Mouse (Mus musculus): ENCODE measurements around the gene Camk1d. TPM values are rescaled to one million over a fixed set of nuclear protein-coding genes. Genes with fewer than 3 reads are reported as not detected.

Camk1d gene
- polyA plus RNA-seq, 1 experiment from 2014 or later, result 6.5 TPM

GRCm38 (mm10) chr2:5631676-5632354 is 82.5 kb downstream of the Camk1d start:
- no peaks in the 10 kb centered on the region for H3K27me3 ChIP-seq
- H3K4me2 ChIP-seq (replicated peaks), result no peak overlapping the region
- 93% methylated on average over 11 of the region's 11 CpGs for WGBS
- no peak overlapping the region for H3K27ac ChIP-seq (replicated peaks)
- H3K36me3 ChIP-seq, result no peaks in the 10 kb centered on the region
- no peak for ATAC-seq (replicated peaks)
- H3K4me3 ChIP-seq, result no peak overlapping the region
- 0 out of 2 replicates have a peak, but pooled peaks cover under 1% of the 10 kb centered on the region for H3K4me1 ChIP-seq
- H3K9ac ChIP-seq (replicated peaks), result no peak overlapping the region
- H3K9me3 ChIP-seq, result no peaks in the 10 kb centered on the region

DNA sequence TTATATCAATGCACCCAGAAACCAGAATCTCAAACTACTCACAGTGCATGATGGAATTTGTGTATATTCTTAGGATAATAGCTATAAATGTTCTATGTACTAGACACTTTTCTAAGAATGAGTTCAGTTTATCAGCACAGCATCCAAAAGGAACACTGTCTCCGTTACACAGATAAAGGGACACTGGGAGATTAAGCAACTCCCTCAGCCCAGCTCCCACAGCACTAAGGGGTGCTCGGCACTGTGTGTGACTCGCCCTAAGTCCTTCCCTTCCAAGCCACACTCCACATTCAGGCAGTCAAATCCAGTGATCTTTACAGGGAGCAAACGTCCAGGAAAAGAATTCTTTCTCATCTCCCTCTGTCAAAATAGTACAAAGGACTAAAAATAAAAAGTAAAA is 83.6 kb downstream of the Camk1d start:
- WGBS, result 53% methylated on average over 4 of the region's 4 CpGs
- no peak for ATAC-seq (replicated peaks)
- no peaks in the 10 kb centered on the region for H3K36me3 ChIP-seq
- H3K4me3 ChIP-seq, result no peak overlapping the region
- H3K4me1 ChIP-seq, result no peaks in the 10 kb centered on the region
- H3K4me2 ChIP-seq (replicated peaks), result no peak overlapping the region
- no peaks in the 10 kb centered on the region for H3K9me3 ChIP-seq
- no peaks in the 10 kb centered on the region for H3K27me3 ChIP-seq
- no peak overlapping the region for H3K27ac ChIP-seq (replicated peaks)
- H3K9ac ChIP-seq (replicated peaks), result no peak overlapping the region

GRCm38 (mm10) chr2:5624379-5624778 is 89.9 kb downstream of the Camk1d start:
- 82% methylated on average over 4 of the region's 4 CpGs for WGBS
- Histone ChIP-seq H3K9ac (replicated peaks) (no peak overlapping the region), H3K27me3 (no peaks in the 10 kb centered on the region), H3K4me3 (no peak overlapping the region), H3K4me2 (replicated peaks) (no peak overlapping the region), H3K36me3 (no peaks in the 10 kb centered on the region), H3K4me1 (no peaks in the 10 kb centered on the region), H3K27ac (replicated peaks) (no peak overlapping the region), H3K9me3 (no peaks in the 10 kb centered on the region)
- ATAC-seq (replicated peaks), result no peak

- ATAC-seq (replicated peaks), result no peak
- Histone ChIP-seq H3K9ac (replicated peaks) (no peak overlapping the region), H3K27me3 (no peaks in the 10 kb centered on the region), H3K4me3 (no peak overlapping the region), H3K4me1 (peaks cover 10% of the 10 kb centered on the region), H3K9me3 (no peaks in the 10 kb centered on the region), H3K4me2 (replicated peaks) (no peak overlapping the region), H3K36me3 (no peaks in the 10 kb centered on the region), H3K27ac (replicated peaks) (no peak overlapping the region)
- WGBS, result 92% methylated on average over 8 of the region's 8 CpGs
These were observed 95.9 kb downstream of the Camk1d start for GRCm38 (mm10) chr2:5618361-5618896.

- no peak overlapping the region for H3K4me2 ChIP-seq (replicated peaks)
- no peaks in the 10 kb centered on the region for H3K27me3 ChIP-seq
- ATAC-seq (replicated peaks), result no peak
- 75% methylated on average over 3 of the region's 3 CpGs for WGBS
- no peak overlapping the region for H3K9ac ChIP-seq (replicated peaks)
- no peak overlapping the region for H3K27ac ChIP-seq (replicated peaks)
- no peaks in the 10 kb centered on the region for H3K9me3 ChIP-seq
- H3K36me3 ChIP-seq, result no peaks in the 10 kb centered on the region
- no peak overlapping the region for H3K4me3 ChIP-seq
- H3K4me1 ChIP-seq, result peaks cover 20% of the 10 kb centered on the region
These were observed 99.4 kb downstream of the Camk1d start for GRCm38 (mm10) chr2:5614896-5615295.

DNA sequence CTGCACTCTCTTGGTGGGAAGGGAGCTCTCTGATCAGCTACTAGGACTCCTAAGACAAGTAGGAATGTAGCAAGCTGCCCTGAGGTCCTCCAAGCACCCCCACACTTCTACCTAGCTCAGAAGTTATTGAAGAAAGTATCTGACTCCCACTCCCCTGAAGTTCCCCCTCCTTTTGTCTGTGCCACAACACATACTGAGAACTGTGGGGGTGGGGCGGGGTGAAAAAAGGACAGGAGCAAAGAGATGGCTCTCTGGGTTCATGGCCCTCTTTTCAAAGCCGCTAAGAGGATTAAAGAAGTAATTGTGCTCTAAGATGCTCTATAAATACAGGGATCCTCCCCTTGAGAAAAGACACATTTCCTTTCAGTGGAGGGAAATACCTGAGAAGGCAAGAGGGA is 100.0 kb downstream of the Camk1d start:
- Histone ChIP-seq H3K4me3 (no peak overlapping the region), H3K36me3 (no peaks in the 10 kb centered on the region), H3K9me3 (no peaks in the 10 kb centered on the region), H3K9ac (replicated peaks) (no peak overlapping the region), H3K4me1 (peaks cover 20% of the 10 kb centered on the region), H3K27me3 (no peaks in the 10 kb centered on the region), H3K27ac (replicated peaks) (no peak overlapping the region), H3K4me2 (replicated peaks) (no peak overlapping the region)
- 10% methylated on average over 2 of the region's 2 CpGs for WGBS
- ATAC-seq (replicated peaks), result 0 out of 2 replicates have a peak, but pooled peaks have one; percentile 20

- Histone ChIP-seq H3K4me1 (peaks cover 20% of the 10 kb centered on the region), H3K9me3 (no peaks in the 10 kb centered on the region), H3K27ac (replicated peaks) (no peak overlapping the region), H3K9ac (replicated peaks) (no peak overlapping the region), H3K27me3 (no peaks in the 10 kb centered on the region), H3K36me3 (no peaks in the 10 kb centered on the region), H3K4me3 (no peak overlapping the region), H3K4me2 (replicated peaks) (no peak overlapping the region)
- ATAC-seq (replicated peaks), result peak; percentile 65
- WGBS, result 26% methylated on average over 12 of the region's 12 CpGs
These were observed 100.5 kb downstream of the Camk1d start for GRCm38 (mm10) chr2:5613651-5614307.

DNA sequence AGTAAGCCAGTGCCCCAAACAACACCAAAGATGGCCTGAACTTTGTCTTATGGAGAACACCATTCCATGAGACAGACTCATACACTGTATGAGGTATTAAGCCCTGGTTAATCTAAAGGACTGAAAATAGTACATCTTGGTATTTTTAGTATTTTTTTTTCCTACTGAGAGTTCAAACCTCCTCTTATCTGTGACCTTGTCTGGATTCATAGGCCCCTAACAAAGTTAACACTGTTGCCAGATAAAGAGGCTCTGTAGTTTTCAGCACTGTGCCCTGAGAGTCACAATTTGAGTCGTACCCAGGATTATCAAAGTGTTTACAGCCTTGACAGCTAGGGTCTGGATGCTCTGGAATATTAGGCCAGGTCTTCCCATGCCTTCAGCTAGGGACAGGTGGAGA is 102.7 kb downstream of the Camk1d start:
- Histone ChIP-seq H3K9ac (replicated peaks) (no peak overlapping the region), H3K9me3 (no peaks in the 10 kb centered on the region), H3K4me3 (no peak overlapping the region), H3K27ac (replicated peaks) (no peak overlapping the region), H3K4me2 (replicated peaks) (no peak overlapping the region), H3K27me3 (no peaks in the 10 kb centered on the region), H3K36me3 (no peaks in the 10 kb centered on the region), H3K4me1 (peaks cover 20% of the 10 kb centered on the region)
- ATAC-seq (replicated peaks), result no peak
- 78% methylated on average over 1 of the region's 1 CpGs for WGBS

GRCm38 (mm10) chr2:5610521-5610920 is 103.8 kb downstream of the Camk1d start:
- H3K4me2 ChIP-seq (replicated peaks), result no peak overlapping the region
- ATAC-seq (replicated peaks), result no peak
- H3K27me3 ChIP-seq, result no peaks in the 10 kb centered on the region
- H3K9ac ChIP-seq (replicated peaks), result no peak overlapping the region
- 0 out of 2 replicates have a peak overlapping the region, but pooled peaks have one; percentile 6 for H3K27ac ChIP-seq (replicated peaks)
- peaks cover 20% of the 10 kb centered on the region for H3K4me1 ChIP-seq
- no peaks in the 10 kb centered on the region for H3K36me3 ChIP-seq
- WGBS, result 87% methylated on average over 4 of the region's 4 CpGs
- H3K9me3 ChIP-seq, result no peaks in the 10 kb centered on the region
- H3K4me3 ChIP-seq, result no peak overlapping the region

DNA sequence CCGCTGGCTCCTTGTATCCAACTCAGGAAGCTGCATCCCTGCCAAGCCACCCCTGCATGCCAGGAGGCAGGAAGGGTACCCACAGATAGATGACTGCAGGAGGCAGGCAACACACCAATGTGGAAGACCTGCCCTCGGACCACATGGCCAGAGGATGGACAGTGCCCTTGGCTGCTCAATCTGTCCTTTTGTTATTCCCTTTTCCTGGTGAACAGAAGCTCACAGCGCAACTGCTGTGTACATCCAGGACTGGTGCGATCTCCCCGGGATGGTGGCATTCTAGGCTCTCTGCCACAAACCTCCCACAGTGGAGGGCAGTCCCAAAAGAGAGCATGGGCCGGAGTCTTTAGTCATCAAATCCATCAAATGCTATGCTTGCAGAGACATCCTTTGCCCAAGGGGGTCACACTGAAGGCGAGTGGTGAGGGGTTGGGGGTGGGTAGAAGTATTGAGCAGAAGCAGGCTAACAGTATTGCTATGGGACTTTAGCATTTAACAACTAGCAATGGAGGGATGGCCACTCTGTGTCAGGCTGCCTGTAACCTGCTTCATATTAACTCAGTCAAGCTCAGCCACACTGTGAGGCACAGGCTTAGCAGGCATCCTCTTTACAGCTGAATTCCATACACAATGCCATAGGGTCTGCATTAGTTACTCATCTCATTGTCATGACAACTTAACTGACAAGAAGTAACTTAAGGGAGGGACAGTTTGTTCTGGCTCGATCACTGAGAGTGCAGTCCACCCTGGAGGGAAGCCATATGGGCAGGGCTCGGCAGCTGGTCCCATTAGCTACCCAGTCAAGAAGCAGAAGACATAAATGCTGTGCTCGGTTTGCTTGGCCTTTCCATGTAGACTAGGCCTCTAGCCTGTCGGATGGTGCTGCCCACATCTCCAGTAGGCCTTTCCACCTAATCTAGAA is 106.1 kb downstream of the Camk1d start:
- ATAC-seq (replicated peaks), result no peak
- 85% methylated on average over 11 of the region's 11 CpGs for WGBS
- Histone ChIP-seq H3K27ac (replicated peaks) (no peak overlapping the region), H3K9ac (replicated peaks) (no peak overlapping the region), H3K9me3 (no peaks in the 10 kb centered on the region), H3K36me3 (no peaks in the 10 kb centered on the region), H3K27me3 (no peaks in the 10 kb centered on the region), H3K4me1 (peaks cover 8% of the 10 kb centered on the region; the same call in 1 of the 2 replicates), H3K4me2 (replicated peaks) (no peak overlapping the region), H3K4me3 (no peak overlapping the region)

- Histone ChIP-seq H3K9me3 (no peaks in the 10 kb centered on the region), H3K9ac (replicated peaks) (no peak overlapping the region), H3K4me3 (no peak overlapping the region), H3K27me3 (no peaks in the 10 kb centered on the region), H3K27ac (replicated peaks) (no peak overlapping the region), H3K4me2 (replicated peaks) (no peak overlapping the region), H3K36me3 (no peaks in the 10 kb centered on the region), H3K4me1 (peaks cover 5% of the 10 kb centered on the region; the same call in 1 of the 2 replicates)
- no peak for ATAC-seq (replicated peaks)
- 90% methylated on average over 3 of the region's 3 CpGs for WGBS
These were observed 108.5 kb downstream of the Camk1d start for GRCm38 (mm10) chr2:5605849-5606248.

GRCm38 (mm10) chr2:5602044-5602443 is 112.3 kb downstream of the Camk1d start:
- no peak overlapping the region for H3K4me3 ChIP-seq
- 97% methylated on average over 1 of the region's 1 CpGs for WGBS
- H3K27ac ChIP-seq (replicated peaks), result no peak overlapping the region
- peaks cover 8% of the 10 kb centered on the region for H3K4me1 ChIP-seq
- no peaks in the 10 kb centered on the region for H3K9me3 ChIP-seq
- H3K27me3 ChIP-seq, result no peaks in the 10 kb centered on the region
- no peak overlapping the region for H3K9ac ChIP-seq (replicated peaks)
- H3K4me2 ChIP-seq (replicated peaks), result no peak overlapping the region
- ATAC-seq (replicated peaks), result no peak
- H3K36me3 ChIP-seq, result no peaks in the 10 kb centered on the region

Data from forebrain, embryonic 15.5 days (tissue).